ENCODE assay signal across 8 mouse cellular contexts in the genomic region with DNA sequence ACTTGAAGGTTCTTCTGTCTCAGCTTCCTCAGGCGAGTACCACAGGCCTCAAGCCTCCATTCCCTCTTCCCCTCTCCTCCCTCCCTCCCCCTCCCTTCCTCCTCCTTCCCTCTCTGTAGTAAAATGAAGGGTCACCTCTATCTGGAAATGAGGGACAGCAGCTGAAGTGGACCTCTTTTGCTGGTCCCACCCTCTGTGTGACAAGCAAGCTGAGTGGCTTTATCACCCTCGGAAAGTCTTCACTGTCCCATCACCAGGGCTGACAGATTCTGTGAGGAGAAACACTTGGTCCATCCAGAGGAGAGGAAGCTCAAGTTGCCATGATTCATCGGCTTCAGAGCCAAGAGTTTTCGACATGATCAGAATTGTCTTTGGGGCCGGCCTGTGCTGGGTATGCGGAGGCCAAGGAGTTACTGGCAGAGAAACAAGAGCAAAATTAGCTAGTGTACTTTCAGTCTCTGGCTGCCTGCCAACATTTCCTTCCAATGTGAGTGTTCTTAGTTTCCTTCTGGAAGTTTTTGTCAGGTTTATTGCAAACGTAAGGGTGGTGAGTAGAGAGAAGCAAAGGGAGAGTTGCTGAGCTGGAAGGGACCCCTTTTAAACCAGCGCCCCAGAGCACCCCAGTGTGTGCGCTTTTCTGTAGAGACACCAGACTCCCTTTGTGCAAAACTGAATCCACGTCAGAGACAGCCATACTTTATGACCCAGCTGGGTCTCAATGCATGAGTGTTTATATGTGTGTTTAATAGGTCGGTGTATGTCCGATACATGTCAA.
A peak's percentile ranks its signal among the peaks of the same experiment; 100 is the strongest.
DNase-seq lines count a peak whose midpoint lies in the region; ATAC-seq and TF ChIP-seq lines count a peak whose summit lies in the region.

No protein-coding gene starts in this region.

- H3K27me3 ChIP-seq in intestine, embryonic 15.5 days (replicated peaks): no peaks in the 10 kb centered on the region

- intact Hi-C loops in left cerebral cortex, adult 2 months (cut with DNase I): no loop called here

- ATAC-seq in intestine, embryonic 15.5 days: peak; percentile 77

- no peak for TF ChIP-seq CTCF in left cerebral cortex, adult 2 months (IDR thresholded peaks at IDR 0.05)

- peak; percentile 27 for DNase-seq in retina, postnatal 1 day
- no peak for DNase-seq in retina, embryonic 14.5 days (ENCODE audit: low spot score)
- peak; percentile 77 to 87 for DNase-seq in frontal cortex, postnatal 36 days (ENCODE audit: low spot score in 2 of 2)
- peak; percentile 63 to 73 for DNase-seq in left cerebral cortex, adult 2 months (ENCODE audit: extremely low spot score in 1 of 2, low spot score in 2 of 2)
- DNase-seq in ovary, postnatal 14 days (ENCODE audit: low spot score): peak; percentile 66
- no peak for DNase-seq in thymus, postnatal 36 days
- no peak for DNase-seq in c-Kit-positive CD71-positive TER-119-positive erythroid progenitor cells, embryonic 14.5 days (ENCODE audit: low spot score)

- 39% methylated on average over 12 of the region's 12 CpGs for WGBS in intestine, embryonic 15.5 days

- no peak overlapping the region for H3K4me2 ChIP-seq in intestine, embryonic 15.5 days (replicated peaks)

- no peak overlapping the region for H3K4me3 ChIP-seq in intestine, embryonic 15.5 days (replicated peaks)
- H3K4me3 ChIP-seq in left cerebral cortex, adult 2 months: no peak overlapping the region

- H3K9ac ChIP-seq in intestine, embryonic 15.5 days: no peak overlapping the region

- no peaks in the 10 kb centered on the region for H3K36me3 ChIP-seq in intestine, embryonic 15.5 days

- peaks cover 22% of the 10 kb centered on the region for H3K4me1 ChIP-seq in intestine, embryonic 15.5 days (replicated peaks)

- peak overlapping the region; percentile 83 for H3K27ac ChIP-seq in intestine, embryonic 15.5 days
- H3K27ac ChIP-seq in left cerebral cortex, adult 2 months: no peak overlapping the region

- no peaks in the 10 kb centered on the region for H3K9me3 ChIP-seq in intestine, embryonic 15.5 days

Comparison
In these comparisons a context has a peak if more than half of its experiments do, and no peak if none do; other contexts are left out.
1. DNase-seq: peak in retina, postnatal 1 day (single experiment), frontal cortex, postnatal 36 days (2 of 2), left cerebral cortex, adult 2 months (2 of 2) and ovary, postnatal 14 days (single experiment); none in retina, embryonic 14.5 days (single experiment), thymus, postnatal 36 days (0 of 2) and c-Kit-positive CD71-positive TER-119-positive erythroid progenitor cells, embryonic 14.5 days (single experiment).